ENCODE assay signal across 22 mouse cellular contexts in the genomic region with DNA sequence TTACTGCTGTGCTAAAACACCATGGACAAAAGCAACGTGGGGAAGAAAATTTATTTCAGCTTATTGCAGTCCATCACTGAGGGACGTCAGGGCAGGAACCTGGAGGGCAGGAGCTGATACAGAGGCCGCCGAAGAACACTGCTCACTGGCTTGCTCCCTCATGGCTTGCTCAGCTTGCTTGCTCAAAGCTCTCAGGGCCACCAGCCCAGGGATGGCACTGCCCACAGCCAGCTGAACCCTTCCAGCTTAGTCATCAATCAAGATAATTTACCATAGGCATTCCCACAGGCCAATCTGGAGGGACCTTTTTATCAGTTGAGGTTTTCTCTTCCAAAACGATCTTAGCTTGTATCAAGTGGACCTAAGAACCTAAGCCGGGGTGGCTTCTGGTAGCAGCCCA. TPM values are rescaled to one million over a fixed set of nuclear protein-coding genes. Genes with fewer than 3 reads are reported as not detected.
DNase-seq lines count a peak whose midpoint lies in the region; TF ChIP-seq lines count a peak whose summit lies in the region.
"Had no signal": no experiment of that assay in that cellular context is flagged by ENCODE, and none has a peak within 500 bp of the region (broad histone marks: within the 10 kb centered on the region; RNA-seq: fewer than 3 reads in every experiment).

No protein-coding gene starts in this region.

- intact Hi-C loops in gastrocnemius, adult 2 months (cut with DNase I), result no loop called here
- intact Hi-C loops in gastrocnemius, postnatal 14 days (cut with DNase I; ENCODE audit: low total_unique reads), result no loop called here

- TF ChIP-seq POLR2A in cortical plate, adult 2 months (IDR thresholded peaks at IDR 0.05; ENCODE audit: extremely low read depth, insufficient read depth, low read length), result no peak

- peak; percentile 48 to 74 for DNase-seq in adrenal gland, adult (ENCODE audit: inconsistent age in 2 of 2, low spot score in 1 of 2)
- DNase-seq in adrenal gland, postnatal 10 days, result no peak
- no peak for DNase-seq in gastrocnemius, adult 2 months
- DNase-seq in gastrocnemius, postnatal 14 days, result no peak
- DNase-seq in 416B (ENCODE audit: low read depth), result peak; percentile 48
- no peak for DNase-seq in retina, postnatal 1 day
- DNase-seq: adrenal gland, postnatal 14 days; B cell, adult 2 months; cerebellum, adult 11-12 months; cerebellum, adult 8-10 months; cerebellum, postnatal 36 days had no signal

- no peaks in the 10 kb centered on the region; the same call in 1 of the 2 replicates for H3K4me1 ChIP-seq in cortical plate, adult 2 months (ENCODE audit: control insufficient read depth, insufficient read depth, low read length)

- no peak for TF ChIP-seq CTCF in gastrocnemius, adult 2 months (IDR thresholded peaks at IDR 0.05)
- no peak for TF ChIP-seq CTCF in cortical plate, adult 2 months (IDR thresholded peaks at IDR 0.05; ENCODE audit: extremely low read depth, insufficient read depth, low read length)

- H3K4me3 ChIP-seq in gastrocnemius, adult 2 months, result no peak overlapping the region
- no peak overlapping the region for H3K4me3 ChIP-seq in cortical plate, adult 2 months (ENCODE audit: insufficient read depth, low read length)
- H3K4me3 ChIP-seq: forebrain, embryonic 10.5 days; forebrain, embryonic 13.5 days; heart, embryonic 12.5 days; heart, embryonic 15.5 days; hindbrain, embryonic 10.5 days; hindbrain, embryonic 13.5 days; intestine, embryonic 15.5 days had no signal

- H3K27ac ChIP-seq in gastrocnemius, adult 2 months, result peak overlapping the region; percentile 81
- H3K27ac ChIP-seq in cortical plate, adult 2 months (ENCODE audit: insufficient read depth, low read length), result 0 out of 2 replicates have a peak overlapping the region, but pooled peaks have one; percentile 4
- H3K27ac ChIP-seq: forebrain, embryonic 10.5 days; forebrain, embryonic 13.5 days; heart, embryonic 15.5 days; hindbrain, embryonic 10.5 days; hindbrain, embryonic 13.5 days; intestine, embryonic 15.5 days had no signal

RNA-seq across cellular contexts. Expression of a gene that starts 19.0 kb away (rescaled TPM):
- 1 to 10 TPM; 1.0 to 2.4 TPM for total RNA-seq in adrenal gland, postnatal 10 days (2021)
- total RNA-seq in gastrocnemius, adult 2 months (2021), result under 1 TPM; 0.20 to 0.36 TPM
- total RNA-seq in gastrocnemius, postnatal 14 days (2021), result under 1 TPM; 0.22 to 0.29 TPM
- polyA plus RNA-seq in cortical plate, adult 2 months (2012; rRNA removed), result 0.13 and 0.23 TPM in 2 replicates
- polyA plus RNA-seq: CD4-positive, CD25-positive, alpha-beta regulatory T cell, adult 4 months had no signal

RNA-seq across cellular contexts. Expression of a gene that starts 27.9 kb away (rescaled TPM):
- 100 to 1,000 TPM in 1 of 2 experiments, 10 to 100 TPM in 1; 36.6 to 103 TPM for total RNA-seq in adrenal gland, postnatal 10 days (2021)
- 10 to 100 TPM; 23.7 to 32.4 TPM for total RNA-seq in gastrocnemius, adult 2 months (2021)
- 10 to 100 TPM; 27.7 to 35.0 TPM for total RNA-seq in gastrocnemius, postnatal 14 days (2021)
- polyA plus RNA-seq in cortical plate, adult 2 months (2012; rRNA removed), result 55.3 and 56.0 TPM in 2 replicates

RNA-seq across cellular contexts. Expression of a gene that starts 57.9 kb away (rescaled TPM):
- total RNA-seq in adrenal gland, postnatal 10 days (2021), result 100 to 1,000 TPM in 1 of 2 experiments, 10 to 100 TPM in 1; 95.8 to 589 TPM
- 100 to 1,000 TPM; 143 to 146 TPM for total RNA-seq in gastrocnemius, adult 2 months (2021)
- total RNA-seq in gastrocnemius, postnatal 14 days (2021), result 10 to 100 TPM; 30.5 to 49.0 TPM
- polyA plus RNA-seq in cortical plate, adult 2 months (2012; rRNA removed), result 76.6 and 103 TPM in 2 replicates

RNA-seq across cellular contexts. Expression of a gene that starts 58.0 kb away (rescaled TPM):
- under 1 TPM; 0.75 to 0.76 TPM for total RNA-seq in adrenal gland, postnatal 10 days (2021)
- 1 to 10 TPM; 1.6 to 2.5 TPM for total RNA-seq in gastrocnemius, adult 2 months (2021)
- 1 to 10 TPM in 1 of 2 experiments, under 1 TPM in 1; 0.69 to 1.4 TPM for total RNA-seq in gastrocnemius, postnatal 14 days (2021)
- 5.7 and 6.2 TPM in 2 replicates for polyA plus RNA-seq in cortical plate, adult 2 months (2012; rRNA removed)
- polyA plus RNA-seq: activated CD4-positive, CD25-positive, alpha-beta regulatory T cell, adult 4 months; embryonic facial prominence, embryonic 11.5 days had no signal

Comparison
In these comparisons a context has a peak if more than half of its experiments do, and no peak if none do; other contexts are left out.
1. DNase-seq: peak in adrenal gland, adult (2 of 2) and 416B (single experiment); none in adrenal gland, postnatal 10 days (single experiment), gastrocnemius, adult 2 months (single experiment), gastrocnemius, postnatal 14 days (single experiment) and retina, postnatal 1 day (single experiment).